Comparison of ENCODE assay signal across 8 mouse cellular contexts in the genomic region with DNA sequence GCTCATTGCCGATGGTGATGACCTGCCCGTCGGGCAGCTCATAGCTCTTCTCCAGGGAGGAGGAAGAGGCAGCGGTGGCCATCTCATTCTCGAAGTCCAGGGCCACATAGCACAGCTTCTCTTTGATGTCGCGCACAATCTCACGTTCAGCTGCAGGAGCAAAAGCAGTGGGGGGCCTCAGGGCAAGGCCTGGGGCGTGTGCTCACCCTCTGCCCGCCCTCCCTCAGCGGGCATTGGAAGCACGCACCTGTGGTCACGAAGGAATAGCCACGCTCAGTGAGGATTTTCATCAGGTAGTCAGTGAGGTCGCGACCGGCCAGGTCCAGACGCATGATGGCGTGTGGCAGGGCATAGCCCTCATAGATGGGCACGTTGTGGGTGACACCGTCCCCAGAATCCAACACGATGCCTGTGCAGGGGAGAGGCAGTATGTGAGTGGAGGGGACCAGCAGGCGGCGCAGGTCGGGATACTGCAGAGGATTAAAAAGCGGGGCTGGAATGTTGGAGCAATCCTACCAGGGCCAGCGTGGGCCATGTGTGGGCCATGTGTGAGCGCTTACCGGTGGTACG. TPM values are rescaled to one million over a fixed set of nuclear protein-coding genes. Genes with fewer than 3 reads are reported as not detected.
A peak's percentile ranks its signal among the peaks of the same experiment; 100 is the strongest.
DNase-seq lines count a peak whose midpoint lies in the region; ATAC-seq and TF ChIP-seq lines count a peak whose summit lies in the region.

No protein-coding gene starts in this region.

- H3K4me3 ChIP-seq in layer of hippocampus, adult 2 months = peak overlapping the region; percentile 62
- H3K4me3 ChIP-seq in embryonic facial prominence, embryonic 13.5 days = peak overlapping the region; percentile 39
- H3K4me3 ChIP-seq in intestine, embryonic 15.5 days (replicated peaks) = peak overlapping the region; percentile 19; the same call in 1 of the 2 replicates
- peak overlapping the region; percentile 41 for H3K4me3 ChIP-seq in neural tube, embryonic 14.5 days (ENCODE audit: low read depth, low read length)

- no peak for DNase-seq in layer of hippocampus, adult 2 months (ENCODE audit: low spot score in 2 of 2)
- no peak for DNase-seq in layer of hippocampus, adult 11-12 months (ENCODE audit: low spot score)
- no peak for DNase-seq in ovary, postnatal 10 days (ENCODE audit: low spot score)
- no peak for DNase-seq in kidney, adult 8-10 months
- no peak for DNase-seq in thymus, postnatal 0 days (ENCODE audit: low spot score)

- 8% methylated on average over 30 of the region's 30 CpGs for WGBS in embryonic facial prominence, embryonic 13.5 days
- 14% methylated on average over 30 of the region's 30 CpGs for WGBS in intestine, embryonic 15.5 days
- 12% methylated on average over 30 of the region's 30 CpGs for WGBS in neural tube, embryonic 14.5 days

- H3K36me3 ChIP-seq in embryonic facial prominence, embryonic 13.5 days = no peaks in the 10 kb centered on the region
- no peaks in the 10 kb centered on the region for H3K36me3 ChIP-seq in intestine, embryonic 15.5 days
- H3K36me3 ChIP-seq in neural tube, embryonic 14.5 days (ENCODE audit: control insufficient read depth, insufficient read depth, low read length) = no peaks in the 10 kb centered on the region

- ATAC-seq in embryonic facial prominence, embryonic 13.5 days (ENCODE audit: insufficient number of reproducible peaks, insufficient read depth, low FRiP score, low TSS enrichment, low read depth) = no peak
- no peak for ATAC-seq in intestine, embryonic 15.5 days
- peak; percentile 36; the same call in 1 of the 2 replicates for ATAC-seq in neural tube, embryonic 14.5 days (ENCODE audit: low read depth)

- H3K9me3 ChIP-seq in embryonic facial prominence, embryonic 13.5 days = no peaks in the 10 kb centered on the region
- no peaks in the 10 kb centered on the region for H3K9me3 ChIP-seq in intestine, embryonic 15.5 days
- no peaks in the 10 kb centered on the region for H3K9me3 ChIP-seq in neural tube, embryonic 14.5 days (ENCODE audit: control insufficient read depth, low read length)

- H3K4me1 ChIP-seq in embryonic facial prominence, embryonic 13.5 days = peaks cover 20% of the 10 kb centered on the region
- 0 out of 2 replicates have a peak, but pooled peaks cover 14% of the 10 kb centered on the region for H3K4me1 ChIP-seq in intestine, embryonic 15.5 days (replicated peaks)
- no peaks in the 10 kb centered on the region; the same call in 1 of the 2 replicates for H3K4me1 ChIP-seq in neural tube, embryonic 14.5 days (ENCODE audit: control insufficient read depth, insufficient read depth, low read length)

- TF ChIP-seq CTCF in layer of hippocampus, adult 2 months (conservative IDR thresholded peaks at IDR 0.05) = peak; percentile 53

- peak overlapping the region; percentile 65 for H3K4me2 ChIP-seq in embryonic facial prominence, embryonic 13.5 days
- H3K4me2 ChIP-seq in intestine, embryonic 15.5 days (replicated peaks) = peak overlapping the region; percentile 43; the same call in 1 of the 2 replicates
- H3K4me2 ChIP-seq in neural tube, embryonic 14.5 days (ENCODE audit: low read depth, low read length) = peak overlapping the region; percentile 72

- H3K9ac ChIP-seq in embryonic facial prominence, embryonic 13.5 days = no peak overlapping the region
- H3K9ac ChIP-seq in intestine, embryonic 15.5 days = no peak overlapping the region
- H3K9ac ChIP-seq in neural tube, embryonic 14.5 days (replicated peaks; ENCODE audit: low read depth, low read length) = peak overlapping the region; percentile 63

- peak overlapping the region; percentile 97 for H3K27ac ChIP-seq in layer of hippocampus, adult 2 months
- no peak overlapping the region for H3K27ac ChIP-seq in embryonic facial prominence, embryonic 13.5 days
- H3K27ac ChIP-seq in intestine, embryonic 15.5 days = no peak overlapping the region
- H3K27ac ChIP-seq in neural tube, embryonic 14.5 days (ENCODE audit: low read depth, low read length) = no peak overlapping the region; the same call in 1 of the 2 replicates

- H3K27me3 ChIP-seq in embryonic facial prominence, embryonic 13.5 days = peaks cover 81% of the 10 kb centered on the region
- H3K27me3 ChIP-seq in intestine, embryonic 15.5 days (replicated peaks) = peaks cover 61% of the 10 kb centered on the region
- peaks cover 23% of the 10 kb centered on the region for H3K27me3 ChIP-seq in neural tube, embryonic 14.5 days (ENCODE audit: control insufficient read depth, insufficient read depth, low read length)

RNA-seq across cellular contexts. Expression of a gene that starts 1.9 kb away (rescaled TPM):
- total RNA-seq in layer of hippocampus, adult 2 months (2021) = 1 to 10 TPM; 6.0 to 6.5 TPM
- polyA plus RNA-seq in embryonic facial prominence, embryonic 13.5 days (2015; fragmentation: Nextera tagmentation; extraction: Ambion mirVana) = 32.0 and 44.7 TPM in 2 replicates
- polyA plus RNA-seq in intestine, embryonic 15.5 days (2015; fragmentation: Nextera tagmentation; extraction: Ambion mirVana) = 6.3 and 22.2 TPM in 2 replicates
- polyA plus RNA-seq in neural tube, embryonic 14.5 days (2014; fragmentation: Nextera tagmentation; extraction: Ambion mirVana) = 9.0 and 22.7 TPM in 2 replicates
- 14.5 and 22.3 TPM in 2 replicates for polyA plus RNA-seq in thymus, postnatal 0 days (2015; fragmentation: Nextera tagmentation; extraction: Ambion mirVana)

RNA-seq across cellular contexts. Expression of a gene that starts 32.7 kb away (rescaled TPM):
- 10 to 100 TPM; 62.3 to 62.7 TPM for total RNA-seq in layer of hippocampus, adult 2 months (2021)
- 5.4 and 5.5 TPM in 2 replicates for polyA plus RNA-seq in embryonic facial prominence, embryonic 13.5 days (2015; fragmentation: Nextera tagmentation; extraction: Ambion mirVana)
- 3.4 and 3.6 TPM in 2 replicates for polyA plus RNA-seq in intestine, embryonic 15.5 days (2015; fragmentation: Nextera tagmentation; extraction: Ambion mirVana)
- polyA plus RNA-seq in neural tube, embryonic 14.5 days (2014; fragmentation: Nextera tagmentation; extraction: Ambion mirVana) = 4.3 and 5.4 TPM in 2 replicates
- 6.6 and 6.7 TPM in 2 replicates for polyA plus RNA-seq in thymus, postnatal 0 days (2015; fragmentation: Nextera tagmentation; extraction: Ambion mirVana)

RNA-seq across cellular contexts. Expression of a gene that starts 56.4 kb away (rescaled TPM):
- total RNA-seq in layer of hippocampus, adult 2 months (2021) = 10 to 100 TPM; 21.0 to 25.7 TPM
- polyA plus RNA-seq in embryonic facial prominence, embryonic 13.5 days (2015; fragmentation: Nextera tagmentation; extraction: Ambion mirVana) = 33.9 and 42.3 TPM in 2 replicates
- polyA plus RNA-seq in intestine, embryonic 15.5 days (2015; fragmentation: Nextera tagmentation; extraction: Ambion mirVana) = 29.4 and 34.0 TPM in 2 replicates
- 24.0 and 28.0 TPM in 2 replicates for polyA plus RNA-seq in neural tube, embryonic 14.5 days (2014; fragmentation: Nextera tagmentation; extraction: Ambion mirVana)
- polyA plus RNA-seq in thymus, postnatal 0 days (2015; fragmentation: Nextera tagmentation; extraction: Ambion mirVana) = 25.4 and 26.2 TPM in 2 replicates
